Mouse (Mus musculus) heart, postnatal 0 days (tissue): ENCODE measurements around the gene Nkx2-3.

Experiments used
- CTCF ChIP-seq: IDR thresholded peaks from 2 replicates; pipeline ENCODE4 v1.5.1; 2016; ENCODE audit warnings: antibody characterized with exemption, control low read depth, low read depth
- EP300 ChIP-seq: IDR thresholded peaks from 2 replicates; pipeline ENCODE4 v1.6.1; 2016; ENCODE audit warnings: antibody characterized with exemption, low read depth

GRCm38 (mm10) chr19:43614341-43615073 lies 2.4 kb downstream of the Nkx2-3 start:
- TF ChIP-seq CTCF (no peak), EP300 (no peak)
